Mouse (Mus musculus) yolk sac, embryonic 10.5 days (tissue): ENCODE measurements around the gene Gramd1a.

ENCODE experiments used
- DNase-seq: peaks from one replicate; pipeline ENCODE4 v3.0.0-alpha.2; 2017; ENCODE audit warnings: low spot score

Gramd1a gene

DNA sequence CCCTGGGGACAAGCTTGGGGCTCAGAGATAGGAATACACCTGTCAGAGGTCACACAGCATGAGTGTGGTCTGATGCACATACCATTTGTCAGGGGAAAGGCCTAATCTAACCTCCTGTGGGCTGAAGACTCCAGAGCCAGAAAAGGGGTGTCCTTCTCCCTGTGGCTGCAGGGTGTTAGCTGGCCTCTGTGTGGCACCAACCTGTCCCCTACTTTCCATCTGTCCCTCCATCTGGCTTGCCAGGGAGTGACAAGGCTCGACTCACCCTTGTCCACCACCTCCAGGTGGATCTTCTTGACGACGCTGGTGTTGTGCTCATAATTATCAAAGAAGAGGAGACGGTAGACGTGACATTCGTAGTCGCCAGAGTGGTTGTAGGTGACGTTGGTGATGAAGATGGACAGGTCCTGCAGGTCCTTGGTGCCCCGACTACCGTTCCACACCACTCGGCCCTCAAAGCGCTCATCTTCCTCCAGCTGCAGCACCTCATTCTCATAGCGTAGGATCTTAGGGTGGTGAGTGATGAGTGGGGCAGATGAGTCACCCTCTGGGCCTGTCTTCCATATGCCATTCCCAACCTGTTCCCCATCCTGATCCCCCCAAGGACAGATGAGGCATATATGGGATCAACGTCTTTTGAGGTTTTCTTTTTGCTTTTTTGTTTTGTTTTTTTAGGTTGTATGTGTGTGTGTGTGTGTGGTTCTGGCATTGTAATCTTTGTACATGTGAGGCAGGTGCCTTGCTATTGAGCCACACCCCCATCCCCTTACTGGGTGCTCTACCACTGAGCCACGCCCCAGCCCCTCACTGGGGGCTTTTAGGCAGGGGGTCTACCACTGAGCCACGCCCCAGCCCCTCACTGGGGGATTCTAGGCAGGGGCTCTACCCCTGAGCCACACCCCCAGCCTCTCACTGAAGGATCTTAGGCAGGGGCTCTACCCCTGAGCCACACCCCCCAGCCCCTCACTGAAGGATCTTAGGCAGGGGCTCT, 32.8 kb downstream of the Gramd1a start:
- DNase-seq, result no peak

DNA sequence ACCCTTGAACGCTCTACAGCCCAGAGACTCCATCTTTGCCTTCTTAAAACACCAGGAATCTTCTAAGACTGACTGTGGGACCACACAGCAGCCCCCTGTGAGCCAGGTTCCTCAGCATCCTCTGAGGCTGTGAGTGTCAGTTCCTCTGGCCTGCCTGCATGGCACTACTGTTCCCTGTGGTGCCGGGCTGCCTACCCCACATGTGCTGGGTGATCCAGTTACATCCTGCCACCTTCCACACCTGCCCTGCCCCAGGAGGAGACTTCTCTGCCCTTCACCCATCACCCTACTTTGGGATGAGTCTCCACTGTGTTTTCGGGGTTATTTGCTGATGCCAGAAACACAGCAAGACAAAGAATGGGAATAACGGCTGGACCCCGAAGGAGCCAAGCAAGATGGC, 36.1 kb downstream of the Gramd1a start:
- DNase-seq, result no peak

DNA sequence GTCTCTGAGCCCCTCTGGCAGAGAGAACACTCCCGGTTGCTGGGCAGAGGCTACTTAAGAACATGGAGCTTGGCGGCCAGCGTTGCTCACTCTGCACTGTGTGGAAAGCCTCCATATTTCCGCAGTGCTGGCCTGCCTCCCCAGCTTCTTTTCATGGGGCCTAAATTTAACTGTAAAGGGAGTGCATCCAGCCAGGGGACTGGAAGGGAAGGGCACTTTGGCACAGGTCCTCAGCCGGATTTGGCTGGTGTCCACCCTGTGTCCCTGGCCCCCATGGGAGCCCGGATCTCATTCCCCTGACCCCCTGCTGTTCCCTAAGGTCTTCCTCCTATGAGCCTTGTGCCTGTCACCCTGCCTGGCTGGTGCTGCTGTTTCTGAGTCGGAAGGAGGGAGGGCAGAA, 37.2 kb downstream of the Gramd1a start:
- no peak for DNase-seq

DNA sequence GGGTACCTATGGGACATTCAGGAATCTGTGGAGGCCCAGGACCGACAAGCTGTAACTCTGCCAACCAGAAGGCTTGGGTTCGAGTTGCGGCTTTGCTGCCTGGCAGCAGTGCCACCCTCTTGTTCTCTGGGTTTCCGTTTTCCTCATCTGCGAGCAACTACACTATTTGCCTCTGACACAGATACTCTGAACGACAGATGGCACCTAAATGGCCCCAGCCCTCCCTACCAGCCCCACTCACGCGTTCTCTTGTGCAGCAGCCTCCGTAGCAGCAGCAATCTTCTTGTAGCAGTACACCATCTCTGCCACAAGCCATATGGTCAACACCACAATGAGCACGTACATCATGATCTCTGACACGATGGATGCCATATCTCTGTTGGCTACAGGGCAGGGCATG, 38.2 kb downstream of the Gramd1a start:
- no peak for DNase-seq

DNA sequence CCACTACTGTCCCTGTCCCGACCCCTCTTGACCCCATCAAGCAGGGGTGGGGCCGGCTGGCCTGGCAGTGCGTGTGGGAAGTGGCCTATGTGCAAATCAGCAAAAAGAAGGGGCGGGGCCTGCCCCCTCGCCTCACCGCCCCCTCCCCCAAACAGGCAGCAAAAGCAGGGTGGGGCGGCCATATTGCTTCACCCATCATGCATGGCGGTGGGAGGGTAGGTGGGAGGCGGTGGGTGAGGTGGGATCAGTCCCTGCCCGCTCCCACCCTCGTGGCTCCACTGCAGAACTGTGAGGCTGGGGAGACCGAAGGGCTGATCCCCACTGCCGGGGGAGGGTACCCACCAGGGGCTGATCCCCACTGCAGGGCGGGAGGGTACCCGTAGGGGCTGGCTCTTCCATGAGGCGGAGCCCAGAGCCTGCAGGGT, 39.0 kb downstream of the Gramd1a start:
- DNase-seq, result no peak

DNA sequence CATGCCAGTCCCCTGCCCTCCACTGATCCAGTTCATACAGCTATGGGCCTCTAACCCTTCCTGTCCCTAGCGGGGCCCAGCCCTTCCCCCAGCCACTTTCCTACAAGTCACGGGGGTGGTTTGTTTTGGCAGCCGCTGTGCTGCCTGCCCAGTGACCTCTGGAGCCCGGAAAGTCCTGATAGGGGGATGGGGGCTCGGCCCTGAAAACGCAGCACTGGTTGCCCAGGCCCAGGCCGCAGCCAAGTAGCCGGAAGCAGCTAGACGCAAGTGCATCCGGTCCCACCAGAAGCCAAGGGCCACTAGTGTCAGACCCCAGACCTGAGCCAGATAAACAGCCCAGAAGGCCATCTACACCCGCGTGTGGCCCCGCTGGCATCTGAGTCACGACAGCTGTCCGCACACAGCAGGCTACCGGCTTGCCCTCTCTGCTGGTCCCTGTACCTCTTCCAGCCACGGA, 40.1 kb downstream of the Gramd1a start:
- peak; percentile 82 for DNase-seq

DNA sequence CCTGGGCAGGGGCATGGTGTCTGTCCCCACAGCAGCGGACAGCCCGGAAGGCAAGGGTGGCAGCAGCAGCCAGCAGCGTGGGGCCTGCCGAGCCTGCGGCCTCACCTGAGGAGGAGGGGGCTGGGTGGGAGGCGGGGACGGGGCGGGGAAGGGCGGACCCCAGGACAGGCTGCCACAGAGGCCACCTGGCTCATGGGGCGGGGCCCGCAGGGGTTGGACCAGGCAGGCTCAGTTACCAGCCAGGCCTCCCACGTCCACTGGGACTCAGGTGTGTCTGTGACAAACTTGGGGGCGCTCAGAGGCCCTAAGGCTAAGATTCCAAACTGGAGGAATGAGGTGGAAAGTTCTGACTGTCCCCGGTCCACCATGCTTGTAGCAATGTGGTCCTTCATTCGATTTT, 40.5 kb downstream of the Gramd1a start, which contains the start of gene Hpn:
Hpn (minus strand) TSS at position 109 of the 400 bp plus-strand sequence.
- DNase-seq, result peak; percentile 86

DNA sequence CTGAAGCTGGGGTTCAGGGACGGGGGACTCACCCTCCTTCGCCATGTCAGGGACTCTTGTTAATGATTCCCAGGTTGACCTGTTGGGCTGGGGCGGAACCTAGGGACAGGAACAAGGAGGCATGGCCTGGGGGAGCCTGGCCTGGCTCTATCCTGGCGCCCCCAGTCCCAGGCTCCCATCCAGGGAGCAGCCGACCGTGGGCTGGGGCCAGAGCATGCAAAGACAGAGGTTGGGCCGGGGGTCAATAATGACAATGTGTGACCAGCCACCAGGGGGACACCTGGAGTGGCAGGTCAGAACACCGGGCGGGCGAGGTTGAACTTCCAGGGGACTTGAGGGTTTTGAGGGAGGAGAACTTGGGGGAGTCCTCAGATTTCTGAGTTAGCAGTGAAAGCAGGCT, 41.0 kb downstream of the Gramd1a start:
- peak; percentile 54 for DNase-seq

DNA sequence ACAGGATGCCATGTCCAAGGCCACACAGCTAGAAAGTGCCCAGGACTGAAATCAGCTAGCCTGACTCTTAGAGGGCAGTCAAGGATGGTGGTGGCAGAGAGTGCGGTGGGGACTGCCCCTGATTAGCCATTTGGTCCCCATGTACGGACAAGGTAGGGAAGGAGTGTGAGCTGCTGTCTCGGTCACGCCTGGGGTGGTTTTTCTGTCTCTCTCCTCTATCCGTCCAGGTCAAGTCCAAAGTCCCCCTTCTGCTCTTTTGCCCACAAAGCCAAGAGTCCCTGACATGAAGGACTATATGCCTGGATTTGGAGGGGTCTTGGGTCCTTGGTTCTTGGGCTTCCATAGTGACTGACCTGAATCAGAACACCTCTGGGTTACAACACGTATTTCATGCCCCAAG, 41.9 kb downstream of the Gramd1a start:
- no peak for DNase-seq

DNA sequence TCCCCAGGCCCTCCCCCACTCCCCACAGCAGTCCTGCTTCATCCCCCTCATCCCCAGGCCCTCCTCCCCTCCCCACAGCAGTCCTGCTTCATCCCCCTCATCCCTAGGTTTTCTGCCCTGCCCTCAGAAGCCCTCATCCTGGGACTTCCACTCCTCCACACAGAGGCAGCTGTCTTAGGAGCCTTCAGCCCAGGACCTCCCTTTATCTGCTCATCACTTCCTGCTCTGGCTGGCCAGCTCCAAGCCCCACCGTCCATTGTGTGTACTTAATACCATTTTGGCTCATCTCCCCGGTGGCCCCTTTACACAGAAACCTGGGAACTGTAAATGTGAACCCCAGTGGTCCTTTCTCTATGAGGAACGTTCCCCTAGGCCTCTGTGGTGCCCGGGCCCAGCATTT, 43.7 kb downstream of the Gramd1a start:
- no peak for DNase-seq

DNA sequence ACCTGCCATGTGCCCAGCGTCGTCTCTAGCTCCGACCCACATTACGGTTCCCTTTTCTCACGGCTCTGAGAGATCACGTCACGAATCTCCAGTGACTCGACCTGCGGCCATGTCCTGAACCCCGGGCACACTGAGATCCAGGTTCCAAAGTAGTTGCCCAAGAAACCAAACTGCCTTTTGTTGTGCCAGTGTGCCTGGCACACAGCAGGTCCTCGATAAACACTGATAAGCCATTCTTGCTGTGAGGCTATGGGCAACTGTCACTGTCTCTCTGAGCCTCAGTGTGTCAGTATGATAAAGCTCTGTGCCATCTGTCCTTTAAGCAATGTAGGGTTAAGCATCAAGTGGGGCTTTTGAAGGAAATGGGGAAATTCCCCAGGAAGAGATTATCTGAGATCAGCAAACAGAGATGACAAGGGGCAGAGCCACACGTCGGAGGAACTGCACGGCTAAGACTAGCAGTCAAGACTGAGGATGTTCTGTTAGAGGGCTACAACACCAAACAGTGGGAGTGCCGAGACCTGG, 44.8 kb downstream of the Gramd1a start:
- no peak for DNase-seq

DNA sequence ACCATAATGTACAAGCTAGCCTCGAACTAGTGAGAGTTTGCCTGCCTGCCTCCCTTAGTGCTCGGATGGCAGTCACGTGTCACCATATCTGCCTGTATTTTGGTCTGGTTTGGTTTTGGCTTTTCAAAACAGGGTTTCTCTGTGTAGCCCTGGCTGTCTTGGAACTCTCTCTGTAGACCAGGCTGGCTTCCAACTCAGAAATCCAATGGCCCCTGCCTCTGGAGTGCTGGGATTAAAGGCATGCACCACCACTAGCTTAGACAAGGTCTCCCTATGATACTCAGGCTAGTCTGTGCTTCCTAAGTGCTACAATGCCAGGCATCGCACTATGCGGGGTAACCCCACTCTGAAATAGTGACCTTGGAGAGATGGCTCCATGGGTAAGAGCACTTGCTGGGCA, 45.9 kb downstream of the Gramd1a start:
- no peak for DNase-seq

DNA sequence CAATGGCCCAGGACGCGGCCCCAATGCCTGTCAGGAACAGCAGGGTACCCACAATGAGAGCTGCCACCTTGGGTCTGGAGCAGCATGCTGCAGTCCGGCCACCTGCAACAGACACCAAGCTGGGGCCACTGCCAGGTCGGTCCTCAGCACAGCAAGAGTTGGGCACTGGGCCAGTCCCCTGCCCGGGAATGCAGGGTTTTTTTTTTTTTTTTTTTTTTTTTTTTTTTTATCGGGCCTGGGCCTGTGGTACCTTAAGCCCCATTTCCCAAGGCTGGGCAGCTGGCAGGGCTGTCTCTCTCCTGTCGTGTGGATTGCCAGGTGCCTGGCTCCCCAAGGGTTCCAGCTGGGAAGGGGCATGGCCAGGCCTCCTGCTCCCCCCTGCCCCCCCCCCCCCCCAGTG, 46.6 kb downstream of the Gramd1a start:
- DNase-seq, result no peak

DNA sequence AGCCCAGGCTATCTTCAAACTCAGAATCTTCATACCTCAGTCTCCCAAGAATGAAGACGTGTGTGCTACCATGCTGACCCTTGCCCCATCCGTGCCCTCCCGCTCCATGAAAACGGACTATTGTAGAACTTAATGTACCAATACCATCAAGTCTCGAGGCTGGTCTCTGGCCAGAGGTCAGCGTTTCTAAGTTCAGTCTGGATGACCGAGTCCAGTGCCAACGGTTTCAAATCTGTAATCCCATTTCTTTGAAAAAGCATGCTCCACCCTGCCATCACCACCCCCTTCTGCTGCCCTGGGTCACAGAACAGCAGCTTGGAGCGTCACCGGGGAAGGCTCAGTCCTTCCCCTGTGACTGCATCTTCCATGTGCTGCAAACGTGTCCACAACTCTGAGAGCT, 47.9 kb downstream of the Gramd1a start:
- no peak for DNase-seq

DNA sequence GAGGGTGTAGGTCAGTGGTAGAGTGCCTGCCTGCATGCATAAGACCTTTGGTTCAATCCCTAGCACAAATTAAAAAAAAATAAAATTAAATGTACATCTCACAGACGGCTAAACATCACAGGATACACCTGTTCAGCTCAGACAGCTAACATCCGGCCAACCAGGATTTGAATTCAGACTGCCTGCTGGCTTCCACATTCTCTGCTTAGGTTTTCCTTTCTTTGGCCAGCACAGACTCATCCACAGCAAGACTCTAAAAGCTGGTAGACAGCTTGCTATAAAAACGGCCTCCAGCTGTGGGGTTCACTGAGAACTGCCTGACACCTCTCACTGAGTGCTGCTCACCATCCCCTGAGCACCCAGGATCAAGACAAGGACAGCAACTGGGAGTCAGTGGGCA, 49.5 kb downstream of the Gramd1a start:
- DNase-seq, result no peak

DNA sequence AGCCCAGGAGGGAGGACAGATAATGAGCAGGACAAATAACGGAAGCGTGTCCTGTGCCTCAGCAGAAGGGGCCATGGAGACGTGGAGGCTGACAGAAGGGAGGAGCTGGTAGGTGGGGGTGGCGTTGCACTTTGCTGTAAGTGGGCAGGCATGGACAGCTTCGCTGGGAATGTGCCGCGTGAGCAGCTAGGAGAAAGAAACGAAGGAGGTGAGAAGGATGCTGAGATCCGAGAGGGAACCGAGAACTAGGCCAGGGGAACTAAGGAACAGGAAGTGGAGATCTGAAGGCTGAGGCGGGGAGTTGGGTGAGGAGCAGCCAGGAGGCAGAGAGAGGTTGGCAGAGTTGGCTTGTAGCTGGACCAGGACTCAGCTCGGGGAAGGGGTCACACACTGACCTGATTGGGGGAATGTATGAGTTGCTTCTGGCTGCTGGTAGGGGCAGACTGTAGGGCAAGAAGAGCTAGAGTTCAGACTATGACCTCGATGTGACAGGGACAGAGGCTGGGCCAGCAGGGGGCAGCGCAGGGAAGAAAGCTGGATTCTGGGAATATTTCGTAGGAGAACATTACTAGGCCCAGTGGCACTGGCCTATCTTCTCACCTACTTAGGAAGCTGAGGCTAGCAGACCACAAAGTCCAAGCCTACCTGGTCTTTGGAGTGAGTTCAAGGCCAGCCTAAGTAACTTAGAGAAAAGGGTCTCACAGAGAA, 50.5 kb downstream of the Gramd1a start:
- DNase-seq, result no peak

DNA sequence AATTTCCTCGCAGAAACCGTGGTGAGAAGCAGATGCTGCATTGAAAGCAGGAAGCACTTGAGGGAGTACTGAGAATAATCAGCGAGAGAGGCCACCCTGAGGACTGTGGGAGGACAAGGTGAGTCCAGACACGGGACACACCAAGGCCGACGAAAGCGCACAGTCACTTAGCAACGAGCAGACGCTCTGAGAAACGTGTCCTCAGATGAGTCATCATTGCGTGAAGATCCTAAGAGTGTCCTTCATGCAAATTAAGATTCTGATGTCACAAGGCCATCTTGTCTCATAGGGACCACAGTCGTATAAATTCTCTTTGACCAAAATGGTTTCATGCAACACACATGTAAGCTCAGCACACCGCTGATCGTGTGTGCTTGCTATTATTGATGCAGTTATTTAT, 54.9 kb downstream of the Gramd1a start:
- DNase-seq, result no peak

DNA sequence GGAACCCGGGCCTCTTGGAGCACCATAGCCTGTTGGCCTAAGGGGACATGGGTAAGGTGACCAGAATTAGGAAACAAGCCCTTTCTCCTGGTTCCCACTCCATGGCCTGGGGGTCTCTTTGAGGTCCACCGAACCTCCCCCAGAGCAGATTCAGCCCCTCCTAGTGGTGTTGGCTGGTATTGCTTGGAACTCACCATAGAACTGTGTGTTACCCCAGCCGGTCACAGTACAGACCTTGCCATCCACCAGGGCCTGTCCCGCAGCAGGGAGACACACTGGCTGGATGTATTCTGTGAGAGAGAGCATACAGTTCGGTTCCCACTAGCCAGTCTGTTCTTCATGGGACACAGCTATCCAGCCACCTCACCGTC, 56.1 kb downstream of the Gramd1a start:
- DNase-seq, result no peak

DNA sequence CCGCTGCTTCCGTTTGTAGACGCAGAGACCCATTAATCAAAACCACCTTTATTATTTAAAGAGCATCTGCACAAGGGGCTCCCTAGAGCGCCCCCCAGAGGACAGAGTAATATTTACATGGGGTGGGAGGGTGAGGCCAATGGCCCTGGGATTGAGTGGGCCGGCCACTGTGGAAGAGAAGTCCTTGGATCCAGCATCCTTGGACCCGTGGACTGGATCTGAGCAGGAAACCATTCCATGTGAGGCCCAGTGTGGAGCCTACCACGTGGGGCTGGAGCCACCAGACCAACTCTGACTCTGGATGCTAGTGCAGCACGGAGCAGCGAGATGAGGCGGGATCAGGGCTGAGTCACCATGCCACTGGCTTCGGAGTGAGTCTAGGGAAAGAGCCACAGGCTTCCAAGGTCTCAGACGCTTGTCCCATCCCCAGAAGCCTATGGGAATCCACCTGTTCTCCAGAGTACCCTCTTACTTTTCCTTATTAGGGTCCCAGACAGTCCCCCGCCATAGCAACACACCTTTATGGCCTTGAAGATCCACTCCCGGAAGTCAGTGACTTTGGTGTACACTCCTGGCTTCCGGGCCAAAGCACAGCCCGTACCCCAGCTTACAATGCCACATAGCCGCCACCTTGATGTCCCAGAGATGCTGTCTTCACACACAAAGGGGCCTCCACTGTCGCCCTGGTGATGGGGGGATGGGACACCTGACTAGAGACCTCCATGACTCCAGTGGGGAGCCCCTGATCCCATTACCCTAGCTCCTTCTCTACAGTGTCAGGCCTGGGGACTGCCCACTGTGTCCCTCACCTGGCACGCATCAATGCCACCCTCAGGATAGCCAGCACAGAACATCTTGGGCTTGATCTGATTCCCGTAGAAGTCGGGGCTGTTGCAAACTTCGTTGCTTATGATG, 56.7 kb downstream of the Gramd1a start:
- no peak for DNase-seq

DNA sequence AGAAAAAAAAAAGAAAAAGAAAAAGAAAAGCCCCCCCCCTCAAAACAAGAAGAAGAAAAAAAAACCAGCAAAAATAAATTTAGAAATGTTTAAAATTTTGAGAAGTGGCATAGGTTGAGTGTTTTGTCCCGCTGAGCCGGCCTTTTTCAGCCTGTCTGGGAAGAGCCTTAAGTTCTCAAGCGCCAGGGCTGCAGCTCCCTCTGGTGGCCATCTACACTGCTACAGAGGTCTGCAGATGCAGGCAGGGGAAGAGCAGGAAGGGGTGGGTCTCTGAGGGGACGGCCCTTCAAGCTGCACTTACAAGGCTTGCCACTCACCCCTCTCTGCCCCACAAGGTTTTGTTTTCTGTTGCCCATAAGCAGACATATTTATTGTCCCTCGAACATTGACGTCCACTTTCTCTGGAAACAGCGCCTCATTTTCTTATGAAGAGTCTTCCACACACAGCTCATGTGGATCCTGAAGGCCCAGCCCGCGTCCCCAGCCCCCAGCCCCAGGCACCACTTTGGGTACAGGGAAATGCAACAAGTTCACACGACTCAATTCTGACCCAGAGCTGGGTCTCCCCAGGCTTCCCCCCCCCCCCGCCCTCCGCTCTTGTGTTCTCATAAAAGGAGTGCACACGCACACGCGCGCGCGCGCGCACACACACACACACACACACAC, 58.0 kb downstream of the Gramd1a start:
- peak; percentile 83 for DNase-seq

DNA sequence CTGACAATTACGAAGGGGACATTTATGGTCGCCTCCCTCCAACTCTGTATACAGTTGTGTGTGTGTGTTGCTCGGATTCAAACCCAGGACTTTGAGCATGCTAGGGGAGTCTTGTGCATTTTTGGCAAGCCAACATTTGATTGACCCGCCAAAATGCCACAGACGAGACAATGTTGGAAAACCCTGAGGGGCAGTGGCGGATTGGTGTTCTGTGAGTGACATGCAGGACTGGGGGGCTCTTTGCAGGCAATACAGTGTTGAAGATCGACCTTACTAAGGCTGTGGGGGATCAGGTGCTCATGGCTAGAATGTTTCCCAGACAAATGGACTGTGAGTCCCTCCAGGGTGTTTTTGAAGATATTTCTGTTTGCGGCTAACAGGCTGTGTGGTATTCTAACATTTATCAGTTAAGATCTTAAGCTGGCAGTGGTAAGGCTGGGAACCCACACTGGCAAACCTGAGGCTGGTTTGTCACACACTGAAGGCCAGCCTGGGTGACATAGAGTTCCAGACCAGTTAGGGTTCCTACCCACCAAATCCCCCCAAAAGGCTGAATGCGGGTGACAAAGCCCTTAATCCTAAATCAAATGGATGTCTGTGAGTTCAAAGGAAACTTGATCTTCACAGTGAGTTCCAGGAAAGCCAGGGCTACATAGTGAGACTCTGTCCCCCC, 58.7 kb downstream of the Gramd1a start:
- DNase-seq, result no peak
